Mouse (Mus musculus) myocyte (in vitro differentiated cells): Measurements from ENCODE around the gene Eras.

Experiments used
- CEBPB ChIP-seq: IDR thresholded peaks from 2 replicates; pipeline ENCODE4 v1.6.1; 2011; ENCODE audit warnings: mild to moderate bottlenecking, moderate library complexity; ENCODE audit not compliant: poor library complexity, insufficient read depth, severe bottlenecking
- E2F4 ChIP-seq: IDR thresholded peaks from one replicate; pipeline ENCODE4 v1.6.1; 2011; ENCODE audit warnings: mild to moderate bottlenecking, control low read depth, moderate library complexity; ENCODE audit not compliant: insufficient read depth
- MAX ChIP-seq: IDR thresholded peaks from one replicate; pipeline ENCODE4 v1.6.1; 2011; ENCODE audit warnings: low read depth, mild to moderate bottlenecking, control low read depth
- MYOD1 ChIP-seq, 3 experiments: IDR thresholded peaks; one replicate each; pipeline ENCODE4 v1.6.1; 2011; ENCODE audit warnings: control low read depth in 2 of 3, low read depth in 2 of 3, mild to moderate bottlenecking in 2 of 3, moderate library complexity in 1 of 3; ENCODE audit not compliant: insufficient read length in 2 of 3, control insufficient read depth in 1 of 3
- MYOG ChIP-seq, 3 experiments: IDR thresholded peaks; one replicate each; pipeline ENCODE4 v1.6.1; 2011; ENCODE audit warnings: control low read depth in 2 of 3, low read depth in 2 of 3, mild to moderate bottlenecking in 2 of 3; ENCODE audit not compliant: insufficient read length in 2 of 3, control insufficient read depth in 1 of 3, insufficient read depth in 1 of 3
- POLR2A ChIP-seq: IDR thresholded peaks from one replicate; pipeline ENCODE4 v1.6.1; 2011; ENCODE audit warnings: low read depth, mild to moderate bottlenecking, control low read depth, moderate library complexity; ENCODE audit not compliant: insufficient read length
- POLR2AphosphoS2 ChIP-seq: IDR thresholded peaks from one replicate; pipeline ENCODE4 v1.6.1; 2011; ENCODE audit warnings: low read depth, control low read depth; ENCODE audit not compliant: insufficient read length
- REST ChIP-seq: IDR thresholded peaks from one replicate; pipeline ENCODE4 v1.6.1; 2011; ENCODE audit warnings: mild to moderate bottlenecking, control low read depth, moderate library complexity; ENCODE audit not compliant: insufficient read depth, insufficient read length
- SRF ChIP-seq: IDR thresholded peaks from one replicate; pipeline ENCODE4 v1.6.1; 2011; ENCODE audit warnings: low read depth; ENCODE audit not compliant: control insufficient read depth, insufficient read length
- TCF12 ChIP-seq: IDR thresholded peaks from one replicate; pipeline ENCODE4 v1.6.1; 2011; ENCODE audit warnings: mild to moderate bottlenecking, control low read depth; ENCODE audit not compliant: poor library complexity, insufficient read depth, severe bottlenecking
- TCF3 ChIP-seq: IDR thresholded peaks from one replicate; pipeline ENCODE4 v1.6.1; 2011; ENCODE audit warnings: low read depth, control low read depth; ENCODE audit not compliant: insufficient read length
- USF1 ChIP-seq: IDR thresholded peaks from one replicate; pipeline ENCODE4 v1.6.1; 2011; ENCODE audit warnings: low read depth, mild to moderate bottlenecking, control low read depth, moderate library complexity

GRCm38 (mm10) chrX:7947108-7947899, 18.9 kb upstream of the Eras start, which contains the start of gene Hdac6:
- TF ChIP-seq POLR2A (peak; percentile 65), MAX (no peak), MYOG (IDR thresholded peaks at IDR 0.05; ENCODE audit: control insufficient read depth in 1 of 3, insufficient read depth in 1 of 3, insufficient read length in 2 of 3, low read depth in 2 of 3) (no peak), SRF (no peak), CEBPB (no peak), USF1 (no peak), TCF12 (no peak), E2F4 (no peak), MYOD1 (IDR thresholded peaks at IDR 0.05; ENCODE audit: control insufficient read depth in 1 of 3, insufficient read length in 2 of 3, low read depth in 2 of 3) (no peak), REST (no peak), POLR2AphosphoS2 (peak; percentile 54), TCF3 (no peak)
